Mouse (Mus musculus) bone marrow macrophage, adult 2 months (primary cell): Measurements from ENCODE around the gene Nuak1. TPM values are rescaled to one million over a fixed set of nuclear protein-coding genes. Genes with fewer than 3 reads are reported as not detected.

Source experiments
- H3K27ac ChIP-seq: 2 replicates; pipeline ENCODE4 v1.5.1; 2012; ENCODE audit warnings: low read depth, low read length; ENCODE audit not compliant: insufficient read depth
- H3K4me1 ChIP-seq: 2 replicates; pipeline ENCODE4 v1.6.1; 2012; ENCODE audit warnings: low read length; ENCODE audit not compliant: control insufficient read depth, insufficient read depth
- H3K4me3 ChIP-seq: 2 replicates; pipeline ENCODE4 v1.5.1; 2012; ENCODE audit warnings: mild to moderate bottlenecking, low read length, moderate library complexity; ENCODE audit not compliant: insufficient read depth
- CTCF ChIP-seq: IDR thresholded peaks from 2 replicates; pipeline ENCODE4 v1.5.1; 2012; ENCODE audit warnings: low read depth, mild to moderate bottlenecking, low read length, moderate library complexity
- POLR2A ChIP-seq: IDR thresholded peaks from 2 replicates; pipeline ENCODE4 v1.6.1; 2012; ENCODE audit warnings: mild to moderate bottlenecking, low read depth, low read length, borderline replicate concordance
- polyA plus RNA-seq: library from polyadenylated mRNA; stranded (reverse); fragments of >200 nt; gene quantifications from 2 replicates; pipeline ENCODE4 v1.2.4, GENCODE M21; 2012; ENCODE audit not compliant: missing spikeins, insufficient read depth, insufficient read length

Gene Nuak1
- polyA plus RNA-seq, 1 experiment: 13.4 TPM

DNA sequence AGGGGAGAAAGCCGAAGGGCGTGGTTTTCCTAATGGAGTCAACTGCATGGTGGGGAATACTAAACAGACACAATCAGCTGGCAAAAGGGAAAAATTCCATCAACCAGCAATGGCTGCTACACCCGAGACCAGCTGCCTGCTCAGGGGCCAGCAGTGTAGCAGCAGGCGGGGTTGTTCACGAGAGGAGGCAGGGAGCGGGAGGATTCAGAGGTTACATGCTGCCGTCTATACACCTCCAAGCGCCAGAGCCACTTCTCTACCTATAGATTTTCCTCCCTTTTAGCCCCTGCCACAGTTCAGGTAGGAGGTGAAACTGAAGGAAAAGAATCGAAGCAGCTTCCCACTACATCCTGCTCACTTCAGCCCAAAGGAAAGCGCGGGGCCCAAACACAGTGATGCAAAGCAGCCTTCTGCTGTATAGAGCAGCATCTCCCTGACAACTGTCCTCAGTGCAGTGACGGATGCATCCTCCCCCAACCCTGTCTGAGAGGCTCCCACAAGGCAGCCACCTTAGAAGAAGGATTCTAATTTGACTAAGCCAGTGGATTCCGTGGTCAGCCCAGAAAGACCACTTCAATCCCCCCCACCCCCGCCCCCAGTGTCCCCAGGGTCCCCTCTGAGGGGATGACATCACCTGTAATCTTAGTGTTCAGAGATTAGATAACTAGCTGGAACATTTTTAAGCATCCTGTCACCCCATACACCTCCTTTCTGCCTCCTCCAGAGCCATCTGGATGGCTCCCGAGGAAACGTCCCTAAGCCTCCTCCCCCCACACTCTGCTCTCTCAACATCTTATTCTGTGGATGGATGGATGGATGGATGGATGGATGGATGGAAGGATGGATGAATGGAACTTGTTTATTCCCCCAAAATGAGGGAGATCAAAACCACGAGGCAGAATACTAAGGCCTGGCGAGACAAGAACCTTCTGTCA, 68.0 kb downstream of the Nuak1 start:
- no peak for TF ChIP-seq CTCF
- no peak for TF ChIP-seq POLR2A
- Histone ChIP-seq H3K4me3 (no peak overlapping the region), H3K27ac (no peak overlapping the region), H3K4me1 (no peaks in the 10 kb centered on the region)

DNA sequence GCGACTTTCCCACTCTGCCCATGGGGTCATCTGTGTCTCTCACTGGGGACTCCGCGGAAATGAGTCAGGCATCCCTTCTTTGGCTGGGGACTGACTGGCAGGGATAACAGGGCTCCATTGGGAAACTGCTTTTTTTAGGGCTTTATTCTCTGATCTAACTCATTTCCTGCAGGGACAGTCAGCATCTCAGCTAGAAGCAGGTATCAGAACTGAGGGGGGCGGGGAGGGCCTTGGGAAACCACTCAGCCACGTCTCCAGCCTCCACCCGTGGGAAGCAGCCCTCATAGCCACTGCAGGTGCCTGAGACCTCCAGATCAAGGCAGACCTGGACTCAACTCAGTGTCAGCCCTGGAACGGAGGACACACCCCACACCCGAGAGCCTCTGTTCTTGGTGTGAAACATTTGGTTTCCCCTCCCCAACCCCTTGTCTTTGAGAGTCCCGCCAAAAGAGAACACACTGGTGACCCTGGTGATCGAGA, 68.7 kb downstream of the Nuak1 start:
- no peak overlapping the region for H3K27ac ChIP-seq
- no peak for TF ChIP-seq CTCF
- TF ChIP-seq POLR2A: no peak
- no peak overlapping the region for H3K4me3 ChIP-seq
- H3K4me1 ChIP-seq: no peaks in the 10 kb centered on the region

DNA sequence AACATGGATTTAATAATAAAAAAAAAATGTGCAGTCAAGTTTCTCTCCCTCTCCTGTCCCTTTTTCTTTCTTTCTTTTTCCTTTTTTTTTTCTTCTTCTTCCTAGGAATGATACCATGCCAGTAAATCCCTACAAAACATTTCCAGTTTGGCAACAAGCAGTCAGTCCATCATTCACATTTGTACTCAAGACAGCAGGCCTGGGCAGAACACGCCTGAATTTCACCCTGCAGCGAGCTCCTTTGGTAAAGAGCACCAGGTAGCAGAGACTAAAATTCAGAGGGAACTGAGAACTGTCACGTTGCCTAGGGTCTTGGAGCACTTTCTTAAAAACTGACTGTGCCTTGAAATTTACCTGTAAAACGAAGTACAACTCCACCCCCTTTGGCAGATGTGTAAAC, 69.2 kb downstream of the Nuak1 start:
- Histone ChIP-seq H3K4me1 (no peaks in the 10 kb centered on the region), H3K4me3 (no peak overlapping the region), H3K27ac (no peak overlapping the region)
- TF ChIP-seq POLR2A: no peak
- TF ChIP-seq CTCF: no peak

DNA sequence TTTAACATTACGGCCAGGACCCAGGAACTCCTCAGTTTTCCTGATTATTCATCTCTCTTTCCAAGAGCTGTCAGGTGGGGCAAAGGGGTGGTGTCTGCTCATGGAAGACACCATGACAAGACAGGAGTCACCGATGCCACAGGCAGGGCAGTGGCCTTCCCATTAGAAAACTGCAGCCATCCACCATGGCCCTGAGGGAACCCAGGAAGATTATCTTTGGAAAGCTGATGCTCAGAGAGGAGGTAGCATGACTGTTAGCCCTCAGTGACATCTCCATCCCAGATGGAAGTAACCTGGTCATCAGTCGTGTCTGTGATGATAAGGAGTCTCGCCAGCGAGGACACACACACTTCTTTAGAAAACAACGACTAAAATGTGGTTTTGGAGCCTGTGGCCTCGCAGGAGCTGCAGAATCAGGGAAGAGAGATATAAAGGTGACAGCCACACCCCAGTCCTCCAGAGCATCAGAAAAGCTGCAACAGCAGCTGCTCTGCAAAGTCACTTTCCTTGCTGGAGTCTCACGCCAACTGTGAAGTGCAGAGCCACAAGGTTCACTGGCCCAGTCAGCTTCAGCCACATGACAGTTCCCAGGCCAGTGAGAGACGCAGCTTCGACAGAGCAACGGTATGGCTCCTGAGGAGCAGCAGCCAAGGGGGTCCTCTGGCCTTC, 70.6 kb downstream of the Nuak1 start:
- Histone ChIP-seq H3K4me3 (no peak overlapping the region), H3K4me1 (no peaks in the 10 kb centered on the region; the same call in 1 of the 2 replicates), H3K27ac (no peak overlapping the region)
- TF ChIP-seq POLR2A (no peak), CTCF (no peak)

DNA sequence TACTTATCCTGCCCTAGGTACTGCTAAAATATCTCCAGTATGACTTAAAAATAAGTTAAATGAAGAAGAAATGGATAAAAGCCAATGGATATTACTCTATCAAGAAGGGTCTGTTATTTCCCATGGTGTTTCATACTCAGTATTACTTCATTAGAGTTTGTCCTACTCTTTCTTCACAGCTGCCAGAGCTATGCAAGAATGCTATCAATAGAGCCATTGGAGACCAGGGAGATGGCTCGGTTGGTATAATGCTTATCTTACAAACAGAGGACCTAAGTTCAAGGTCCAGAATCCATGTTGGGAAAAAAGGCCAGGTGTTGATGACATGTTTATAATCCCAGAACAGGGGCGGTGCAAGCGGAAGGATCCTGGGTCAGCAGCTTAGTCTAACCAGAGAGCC, 72.2 kb downstream of the Nuak1 start:
- Histone ChIP-seq H3K27ac (no peak overlapping the region), H3K4me1 (no peaks in the 10 kb centered on the region; the same call in 1 of the 2 replicates), H3K4me3 (no peak overlapping the region)
- no peak for TF ChIP-seq CTCF
- TF ChIP-seq POLR2A: no peak

DNA sequence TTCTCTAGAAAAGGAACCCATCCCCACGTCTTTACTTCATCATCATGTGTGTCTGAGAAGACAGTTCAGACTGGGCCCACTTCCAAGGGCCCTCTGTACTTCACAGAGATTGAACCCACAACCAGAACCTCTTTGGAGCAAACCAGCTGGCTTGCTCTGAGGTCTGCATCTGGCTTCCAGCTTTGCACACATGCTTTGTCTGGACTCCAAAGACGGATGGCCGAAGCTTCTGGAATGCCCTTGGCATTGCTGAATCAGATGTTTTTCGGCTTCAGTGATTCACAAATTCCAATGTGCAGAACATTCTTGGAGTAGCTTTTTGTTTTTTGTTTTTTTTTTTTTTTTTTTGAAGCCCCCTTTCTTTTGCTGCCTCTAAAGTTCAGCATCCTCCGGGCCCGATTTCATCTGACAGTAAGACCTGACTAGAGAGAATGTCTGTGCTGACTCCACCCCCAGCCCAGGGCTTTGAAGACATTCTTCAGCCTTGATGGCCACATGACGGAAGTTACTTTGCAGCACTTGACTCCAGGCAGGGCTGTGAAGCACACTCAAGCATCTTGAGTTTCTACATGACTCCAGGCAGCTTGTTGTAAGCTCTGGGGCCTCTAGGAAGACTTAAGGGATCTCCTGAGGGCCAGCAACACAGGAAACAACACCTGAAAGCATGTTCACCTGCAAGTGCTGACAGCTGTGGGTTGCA, 75.1 kb downstream of the Nuak1 start:
- no peak overlapping the region for H3K27ac ChIP-seq
- H3K4me3 ChIP-seq: no peak overlapping the region

DNA sequence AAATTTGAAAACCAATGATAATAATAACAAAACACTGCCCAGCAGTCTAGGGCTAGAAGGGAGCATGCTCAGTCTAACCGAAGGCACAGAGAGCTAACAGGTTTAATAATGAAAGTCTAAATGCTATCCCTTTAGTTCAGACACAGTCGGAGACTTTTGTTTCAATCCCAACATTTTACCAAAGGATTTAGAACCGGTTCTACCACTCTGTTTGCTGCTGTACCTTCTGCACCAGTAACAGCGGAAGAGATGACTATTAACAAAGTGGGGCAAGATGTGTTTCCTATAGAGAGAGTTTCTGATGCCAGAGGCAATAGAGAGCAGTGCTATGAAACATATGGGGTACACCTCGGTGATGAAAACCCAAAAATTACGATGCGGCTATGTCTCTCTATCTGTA, 76.6 kb downstream of the Nuak1 start:
- Histone ChIP-seq H3K27ac (no peak overlapping the region), H3K4me3 (no peak overlapping the region), H3K4me1 (no peaks in the 10 kb centered on the region; the same call in 1 of the 2 replicates)
- TF ChIP-seq POLR2A (no peak), CTCF (no peak)

More for the DNA sequence above, 75.1 kb downstream of the Nuak1 start:
- no peaks in the 10 kb centered on the region; the same call in 1 of the 2 replicates for H3K4me1 ChIP-seq
- TF ChIP-seq POLR2A: no peak
- no peak for TF ChIP-seq CTCF

DNA sequence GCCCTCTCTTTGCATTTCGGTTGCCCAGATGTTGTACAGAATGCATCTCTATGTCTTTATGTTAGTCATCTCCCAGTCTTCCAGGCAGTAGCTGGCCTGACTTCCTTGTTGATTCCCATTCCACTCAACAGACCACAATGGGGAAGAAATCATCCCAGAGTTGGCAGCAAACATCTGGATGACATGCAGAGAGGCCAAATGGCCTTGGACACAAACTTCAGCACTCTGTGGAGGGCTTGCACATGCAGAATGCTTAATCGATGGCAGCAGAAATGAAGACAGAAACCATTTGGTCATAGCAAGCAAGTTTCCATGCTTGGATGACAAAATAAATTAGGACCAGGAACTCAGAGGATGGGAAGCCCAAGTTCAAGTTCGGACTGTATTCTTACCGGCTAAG, 79.4 kb downstream of the Nuak1 start:
- Histone ChIP-seq H3K4me1 (no peaks in the 10 kb centered on the region; the same call in 1 of the 2 replicates), H3K4me3 (no peak overlapping the region), H3K27ac (no peak overlapping the region)
- no peak for TF ChIP-seq CTCF
- TF ChIP-seq POLR2A: no peak

DNA sequence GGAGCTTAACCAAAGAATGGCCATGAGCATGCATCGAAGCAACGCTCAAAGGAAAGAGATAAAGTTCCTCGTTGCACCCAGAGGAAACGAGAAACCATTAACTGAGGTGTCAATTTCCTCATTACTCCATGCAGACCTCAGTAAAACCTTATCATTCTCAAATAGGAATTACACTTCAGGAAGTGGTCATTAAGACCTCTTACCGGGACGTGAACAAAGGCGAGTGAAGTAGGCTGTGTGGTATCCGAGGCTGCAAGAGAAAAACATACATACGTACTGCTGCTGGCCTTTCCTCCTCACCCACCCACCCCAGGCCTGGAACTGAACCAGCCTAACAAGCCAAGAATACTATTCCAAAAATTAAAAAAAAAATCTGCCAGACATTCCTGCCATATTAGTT, 80.0 kb downstream of the Nuak1 start:
- H3K4me3 ChIP-seq: no peak overlapping the region
- TF ChIP-seq CTCF (no peak), POLR2A (no peak)

DNA sequence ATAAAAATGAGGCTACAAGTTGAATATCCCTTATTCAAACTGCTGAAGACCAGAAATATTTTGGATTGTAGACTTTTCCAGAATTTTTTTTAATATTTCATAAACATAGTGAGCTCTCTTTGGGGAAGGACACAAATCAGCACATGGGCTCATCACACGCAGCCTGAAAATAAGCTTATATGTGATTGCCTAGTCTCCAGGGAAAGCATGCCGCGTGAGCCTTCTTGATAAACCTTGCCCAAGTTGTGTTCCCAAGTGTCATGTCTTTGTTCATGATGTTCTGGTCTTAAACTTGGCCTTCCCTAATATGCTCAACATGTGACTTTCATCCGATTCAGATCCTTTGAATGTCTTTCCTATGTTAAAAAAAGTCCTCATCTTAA, 81.7 kb downstream of the Nuak1 start:
- Histone ChIP-seq H3K4me1 (no peaks in the 10 kb centered on the region), H3K4me3 (no peak overlapping the region), H3K27ac (no peak overlapping the region)
- TF ChIP-seq CTCF: no peak
- TF ChIP-seq POLR2A: no peak

More for the DNA sequence above, 80.0 kb downstream of the Nuak1 start:
- Histone ChIP-seq H3K4me1 (no peaks in the 10 kb centered on the region), H3K27ac (no peak overlapping the region)
